Mouse (Mus musculus) liver (tissue): Measurements from ENCODE around the gene Sez6l.

Experiments used
- DNase-seq: peaks from one replicate; pipeline ENCODE4 v3.0.0-alpha.2; 2020; ENCODE audit warnings: mixed read lengths

Gene Sez6l

DNA sequence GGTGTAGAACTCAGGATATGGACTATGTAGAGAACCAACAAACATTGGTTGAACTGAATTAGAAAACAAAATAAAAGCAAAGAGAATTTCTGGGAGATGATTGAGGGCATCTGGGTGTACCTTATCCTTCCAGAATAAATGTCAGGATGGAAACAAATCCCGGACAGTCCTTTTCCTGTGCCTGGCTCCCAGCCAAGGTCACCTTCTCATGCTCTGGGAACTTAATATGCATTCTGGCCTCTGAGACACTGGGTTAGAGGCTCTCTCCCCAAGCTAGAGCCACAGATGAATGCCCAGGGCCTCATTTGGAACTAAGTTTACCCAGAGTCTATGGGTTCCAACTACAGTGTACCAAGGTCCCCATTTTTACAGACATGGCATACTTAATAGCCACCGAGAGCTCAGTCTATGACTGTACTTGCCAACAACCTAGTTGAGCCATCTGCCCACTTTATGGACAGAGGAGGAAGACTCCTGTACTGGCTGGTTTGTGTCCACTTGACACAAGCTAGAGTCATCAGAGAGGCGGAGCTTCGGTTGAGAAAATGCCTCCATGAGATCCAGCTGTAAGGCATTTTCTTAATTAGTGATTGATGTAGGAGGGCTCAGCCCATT is 7.3 kb upstream of the Sez6l start:
- no peak for DNase-seq

DNA sequence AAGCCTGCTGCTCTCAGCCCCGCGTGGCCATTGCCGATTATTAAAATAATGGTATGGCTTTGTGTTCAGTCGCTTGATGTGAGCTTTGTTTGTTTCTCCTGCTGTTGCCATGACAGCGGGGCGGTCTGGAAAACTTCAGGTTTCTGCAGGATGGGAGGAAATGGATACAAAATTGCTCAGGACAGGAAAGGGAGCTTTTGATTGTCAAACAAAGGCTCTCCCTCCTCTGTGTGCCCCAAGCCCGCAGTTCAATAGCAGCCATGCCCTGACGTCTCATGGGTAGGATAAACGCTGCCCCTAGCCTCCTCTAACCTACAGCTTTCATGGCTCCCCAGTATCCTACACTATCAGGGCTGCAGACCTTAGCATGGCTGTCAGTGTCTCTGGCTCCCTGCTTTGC is 6.3 kb upstream of the Sez6l start:
- DNase-seq: no peak

DNA sequence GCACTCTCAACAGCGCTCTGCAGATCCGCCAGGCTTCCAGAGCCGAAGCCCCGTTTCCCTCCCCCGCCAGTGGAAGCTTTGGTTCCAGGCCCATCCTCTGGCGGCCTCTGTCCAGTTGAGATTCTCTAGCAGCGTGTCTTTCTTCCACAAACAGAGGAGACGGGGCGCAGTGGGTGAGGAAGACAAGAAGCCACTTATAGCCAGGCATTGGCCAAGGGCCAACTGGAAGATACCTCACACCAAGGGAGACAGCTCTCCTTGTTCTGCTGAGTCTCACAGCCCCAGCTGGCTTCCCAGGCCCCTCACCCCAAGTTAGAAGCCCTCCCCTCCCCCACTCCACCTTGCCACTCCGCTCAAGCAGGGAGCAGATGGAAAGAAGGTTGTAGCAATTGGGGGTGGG is 765 bp upstream of the Sez6l start:
- DNase-seq: no peak

GRCm38 (mm10) chr5:112576361-112576992 is 508 bp downstream of the Sez6l start:
- no peak for DNase-seq

DNA sequence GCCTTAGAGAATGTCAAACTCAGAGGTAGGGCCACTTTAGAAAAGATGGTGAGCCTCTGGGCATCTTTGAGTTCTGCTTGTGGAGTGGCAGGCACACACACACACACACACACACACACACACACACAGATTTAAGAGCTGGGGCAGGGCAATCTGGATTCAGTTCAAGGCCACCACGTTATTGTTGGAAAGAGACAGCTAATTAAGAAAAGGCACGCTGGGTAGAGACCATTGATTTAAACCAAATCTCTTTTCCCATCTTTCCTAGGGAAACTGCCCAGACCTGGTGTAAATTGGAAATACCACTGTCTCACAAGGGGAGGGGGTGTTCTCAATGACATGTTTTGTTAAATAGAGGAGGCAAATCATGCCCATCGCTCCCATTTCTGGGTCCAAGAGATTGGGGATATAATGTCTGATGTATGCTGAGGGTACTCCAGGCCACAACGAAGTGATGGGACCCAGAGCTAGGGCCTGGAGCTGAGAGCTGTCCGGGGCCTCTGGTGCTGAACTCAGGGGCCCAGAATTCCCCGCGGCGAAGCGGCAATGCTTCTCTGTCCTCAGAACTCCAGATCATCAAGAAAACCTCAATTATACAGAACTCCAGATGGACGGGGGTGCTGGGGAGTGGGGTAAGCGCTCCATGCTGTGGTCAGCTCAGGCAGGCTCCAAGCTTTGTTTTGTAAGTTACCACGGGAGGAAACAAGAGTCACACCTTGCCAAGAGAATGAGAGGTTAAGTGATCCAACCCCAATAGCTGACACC is 1.7 kb downstream of the Sez6l start:
- DNase-seq: no peak

DNA sequence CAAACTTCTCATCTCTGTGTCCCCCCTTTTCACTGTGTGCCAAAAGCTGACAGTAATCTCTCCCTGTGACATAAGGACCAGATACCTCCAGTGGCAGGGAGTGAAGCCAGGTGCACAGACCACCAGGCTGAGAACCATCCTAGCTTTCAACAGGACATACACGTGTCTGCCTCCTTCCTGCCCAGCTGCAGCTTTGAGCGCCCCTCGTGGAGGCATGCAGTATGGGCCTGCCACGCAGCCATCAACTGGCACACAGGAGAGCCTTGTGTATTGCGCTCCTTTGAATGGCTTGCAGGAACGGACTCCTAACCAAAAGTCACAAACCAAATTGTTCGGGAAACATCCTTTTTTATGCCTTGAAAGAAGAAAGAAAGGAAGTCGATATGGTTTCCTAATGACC is 3.1 kb downstream of the Sez6l start:
- peak; percentile 25 for DNase-seq

DNA sequence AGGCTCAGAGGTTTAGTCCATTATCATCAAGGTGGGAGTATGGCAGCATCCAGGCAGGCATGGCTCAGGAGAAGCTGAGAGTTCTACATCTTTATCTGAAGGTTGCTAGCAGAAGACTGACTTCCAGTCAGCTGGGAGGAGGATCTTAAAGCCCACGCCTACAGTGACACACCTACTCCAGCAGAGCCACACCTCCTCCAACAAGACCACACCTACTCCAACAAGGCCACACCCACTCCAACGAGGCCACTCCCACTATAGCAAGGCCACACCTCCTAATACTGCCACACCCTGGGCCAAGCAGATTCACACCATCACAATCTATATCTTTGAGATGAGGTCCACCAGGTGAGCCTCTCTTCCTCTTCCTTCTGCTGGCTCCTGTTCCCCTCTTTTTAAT is 4.8 kb downstream of the Sez6l start:
- DNase-seq: no peak

DNA sequence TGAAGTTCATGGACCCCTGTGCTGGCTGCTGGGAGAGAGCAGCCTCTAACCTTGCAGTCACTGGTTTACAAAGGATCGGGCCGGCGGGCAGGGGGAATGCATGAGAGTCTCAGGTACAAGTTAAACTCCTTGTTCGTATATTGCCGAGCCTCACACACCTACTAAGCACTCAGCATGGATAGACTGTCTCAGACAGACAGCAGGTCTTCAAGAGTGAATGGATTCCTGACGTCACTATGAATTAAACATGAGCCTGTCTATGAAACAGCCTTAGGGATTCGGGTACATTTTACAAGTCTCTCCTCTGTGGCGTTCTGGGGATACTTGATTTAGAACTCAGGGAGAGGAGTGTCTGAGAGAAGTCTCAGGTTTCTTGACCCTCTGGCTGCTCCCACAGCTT is 11.5 kb downstream of the Sez6l start:
- no peak for DNase-seq

GRCm38 (mm10) chr5:112565083-112565482 is 11.9 kb downstream of the Sez6l start:
- DNase-seq: no peak

DNA sequence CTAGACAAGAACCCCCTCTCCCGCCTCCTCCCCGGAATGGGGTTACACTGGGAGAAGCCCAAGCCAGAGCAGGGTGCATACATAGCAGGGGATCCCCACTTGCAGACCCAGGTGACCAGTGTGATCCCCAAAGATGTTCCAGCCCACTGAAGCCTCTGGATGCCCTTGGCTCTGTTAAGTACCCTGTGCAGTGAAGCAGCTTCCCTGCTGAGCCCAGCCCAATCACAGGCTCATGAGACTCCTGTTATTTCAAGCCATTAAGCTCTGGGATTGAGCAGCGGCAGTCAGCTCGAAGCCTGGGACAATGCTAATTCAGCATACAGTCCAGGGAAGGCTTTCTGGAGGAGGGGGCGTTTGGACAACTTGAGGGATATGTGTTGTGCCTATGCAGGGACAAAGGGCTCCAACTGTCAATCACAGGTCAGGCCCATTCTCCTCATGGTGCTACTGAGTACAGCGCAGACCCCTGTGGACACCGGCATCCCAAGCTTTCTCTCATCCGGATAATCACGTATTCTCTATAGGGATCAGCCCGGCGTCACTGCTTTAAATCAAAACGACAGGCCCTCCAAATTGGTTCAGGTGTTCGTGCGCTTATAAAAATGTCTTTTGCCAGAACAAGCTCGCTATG is 16.0 kb downstream of the Sez6l start:
- no peak for DNase-seq

DNA sequence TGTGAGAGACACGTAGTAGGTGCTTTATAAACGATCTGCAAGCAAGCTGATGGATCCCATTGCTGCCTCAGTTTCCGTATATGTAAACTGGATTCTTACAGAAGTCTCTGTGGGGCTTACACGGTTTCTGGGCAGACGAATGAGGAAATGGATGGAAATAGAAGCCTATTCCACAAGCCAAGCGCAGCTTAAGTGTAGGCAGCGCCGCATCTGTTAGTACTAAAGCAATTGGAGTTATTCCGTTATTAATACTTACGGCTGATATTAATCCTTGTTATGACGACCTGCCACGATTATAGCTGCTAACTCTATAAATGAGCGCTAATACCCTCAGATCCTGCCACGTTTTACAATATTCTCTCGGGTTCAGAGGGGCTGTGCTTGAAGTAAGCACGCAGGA is 16.8 kb downstream of the Sez6l start:
- no peak for DNase-seq

- DNase-seq: no peak
Measured at GRCm38 (mm10) chr5:112557396-112557795, 19.6 kb downstream of the Sez6l start.

DNA sequence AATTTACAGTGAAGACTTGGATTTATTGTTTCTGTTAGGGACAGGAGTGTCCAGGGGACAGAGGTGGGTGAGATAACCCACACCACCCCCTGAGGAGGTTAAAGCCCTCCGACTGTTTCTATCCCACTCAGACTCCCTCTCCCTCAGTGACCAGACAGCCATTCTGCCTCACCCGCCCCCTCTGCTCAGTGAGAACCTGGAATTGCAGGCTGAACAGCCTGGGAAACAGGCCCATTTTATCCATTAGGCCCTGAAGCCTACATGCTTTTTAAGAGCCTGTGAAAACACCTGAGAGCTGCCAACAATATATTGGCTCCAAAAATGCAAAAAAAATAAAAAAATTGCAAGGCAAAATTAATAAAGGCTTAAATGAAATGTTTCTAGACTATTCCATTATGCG is 20.3 kb downstream of the Sez6l start:
- DNase-seq: no peak

- no peak for DNase-seq
Measured at GRCm38 (mm10) chr5:112554508-112554907, 22.5 kb downstream of the Sez6l start.

- no peak for DNase-seq
Measured at GRCm38 (mm10) chr5:112552786-112553185, 24.2 kb downstream of the Sez6l start.

- no peak for DNase-seq
Measured at GRCm38 (mm10) chr5:112551975-112552728, 24.8 kb downstream of the Sez6l start.

DNA sequence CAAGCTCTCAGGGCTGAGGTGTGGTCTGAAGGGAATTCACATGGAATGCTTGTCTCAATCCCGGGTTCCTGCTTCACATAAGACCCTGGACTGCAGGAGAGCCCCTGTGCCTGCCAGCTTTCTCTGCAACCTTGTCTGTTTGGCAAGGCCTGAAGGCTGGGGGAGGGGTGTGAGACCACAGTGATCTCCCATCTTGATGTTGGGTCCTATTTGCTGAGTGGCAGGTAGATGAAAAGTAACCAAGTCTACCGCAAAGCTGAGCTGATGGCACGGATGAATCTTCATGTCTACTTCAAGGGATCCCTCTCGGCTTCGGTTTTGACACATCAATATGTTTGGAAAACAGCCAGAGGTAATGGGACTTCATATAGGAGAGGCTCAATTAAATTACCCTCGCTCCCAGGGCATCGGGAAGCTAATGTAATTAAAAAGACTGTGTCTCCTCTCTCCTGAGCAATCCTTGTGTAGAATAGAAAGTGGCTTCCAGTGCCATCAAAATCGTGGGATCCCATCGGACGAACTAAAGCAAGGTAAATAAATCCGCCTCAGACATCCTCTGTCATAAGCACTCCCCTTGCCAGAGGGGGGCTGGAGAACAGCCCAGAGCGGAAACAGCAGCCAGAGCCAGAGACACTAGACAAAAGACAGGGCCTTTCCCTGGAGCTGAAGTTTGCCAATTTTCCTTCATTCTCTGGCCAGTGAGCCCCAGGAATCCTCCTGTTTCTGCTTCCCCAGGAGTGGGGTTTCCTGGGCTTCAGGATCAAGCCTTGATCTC is 28.0 kb downstream of the Sez6l start:
- no peak for DNase-seq

DNA sequence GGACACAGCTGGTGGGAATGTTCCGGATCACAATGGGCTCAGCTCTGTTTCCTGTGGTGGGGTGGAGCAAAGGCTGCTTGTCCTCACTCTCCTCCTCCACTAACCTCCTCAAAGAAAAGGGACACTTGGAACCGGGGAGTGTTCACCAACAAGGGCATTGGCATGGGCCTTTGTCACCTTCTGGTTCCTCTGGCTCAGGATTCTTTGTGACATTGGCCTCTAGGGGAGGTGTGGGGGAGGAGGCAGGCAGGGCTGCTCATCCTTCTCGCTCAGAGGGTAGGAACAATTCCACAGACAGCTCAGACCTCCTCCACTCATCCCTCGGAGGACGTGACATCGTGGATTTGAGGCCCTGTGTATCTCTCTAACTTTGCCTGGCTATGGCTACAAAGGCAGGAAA is 30.2 kb downstream of the Sez6l start:
- no peak for DNase-seq

- DNase-seq: no peak
Measured at GRCm38 (mm10) chr5:112538295-112538694, 38.7 kb downstream of the Sez6l start.

- DNase-seq: no peak
Measured at GRCm38 (mm10) chr5:112535868-112536267, 41.1 kb downstream of the Sez6l start.

GRCm38 (mm10) chr5:112534146-112534545 is 42.8 kb downstream of the Sez6l start:
- DNase-seq: no peak
